ENCODE assay signal across 9 mouse cellular contexts in the genomic region with DNA sequence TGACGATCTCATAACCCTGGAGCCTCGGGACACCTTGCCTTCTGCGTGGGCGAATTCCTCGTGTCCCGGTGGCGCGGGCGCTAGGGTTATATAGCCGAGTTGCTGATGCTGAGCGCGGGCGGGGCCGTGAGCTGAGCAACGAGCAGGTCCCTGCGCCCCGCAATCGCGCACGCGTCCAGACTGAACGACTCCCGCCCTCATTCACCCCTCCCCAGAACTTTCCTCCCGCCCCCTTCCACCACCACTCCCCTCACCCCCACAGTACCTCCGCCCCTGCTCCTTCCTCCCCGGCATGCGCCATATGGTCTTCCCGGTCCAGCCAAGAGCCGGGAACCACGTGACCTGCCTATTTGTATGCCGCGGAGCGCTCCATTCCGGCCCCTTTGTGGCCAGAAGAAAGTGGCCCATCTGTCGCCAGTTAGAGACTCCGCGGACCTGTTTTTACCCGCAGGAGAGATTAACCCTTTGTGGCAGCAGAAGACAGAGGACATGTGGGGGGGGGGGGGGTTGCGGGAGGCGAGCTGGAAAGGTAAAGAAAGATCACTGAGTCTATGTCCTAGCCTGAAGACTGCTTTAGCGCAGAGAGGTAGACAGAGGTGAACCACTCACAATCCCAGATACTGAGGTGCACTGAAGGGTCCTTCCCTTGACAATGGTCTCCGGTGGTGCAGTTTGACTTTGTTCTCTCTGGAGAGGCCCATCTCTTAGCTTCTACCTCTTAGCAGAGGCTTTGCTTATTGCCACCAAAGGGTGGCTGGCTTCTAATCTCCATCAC. TPM values are rescaled to one million over a fixed set of nuclear protein-coding genes. Genes with fewer than 3 reads are reported as not detected.
DNase-seq lines count a peak whose midpoint lies in the region; ATAC-seq and TF ChIP-seq lines count a peak whose summit lies in the region.
"Had no signal": no experiment of that assay in that cellular context is flagged by ENCODE, and none has a peak within 500 bp of the region (broad histone marks: within the 10 kb centered on the region; RNA-seq: fewer than 3 reads in every experiment).

A gene (minus strand): TSS at position 177 of the 775 bp plus-strand sequence.
A gene (minus strand): TSS at position 211 of the 775 bp plus-strand sequence.

- H3K27me3 ChIP-seq in lung, embryonic 14.5 days (ENCODE audit: insufficient read depth, low read length), result peaks cover 71% of the 10 kb centered on the region
- H3K27me3 ChIP-seq in embryonic facial prominence, embryonic 11.5 days (ENCODE audit: control insufficient read depth, insufficient read depth, low read length), result peaks cover 63% of the 10 kb centered on the region
- H3K27me3 ChIP-seq in intestine, postnatal 0 days (replicated peaks; ENCODE audit: control insufficient read depth, insufficient read depth, low read length), result peaks cover 72% of the 10 kb centered on the region
- peaks cover 74% of the 10 kb centered on the region for H3K27me3 ChIP-seq in stomach, embryonic 16.5 days (ENCODE audit: control insufficient read depth, insufficient read depth, low read length)

- 2% methylated on average over 40 of the region's 42 CpGs for WGBS in lung, embryonic 14.5 days
- under 1% methylated on average over 40 of the region's 42 CpGs for WGBS in embryonic facial prominence, embryonic 11.5 days
- under 1% methylated on average over 41 of the region's 42 CpGs for WGBS in intestine, postnatal 0 days
- WGBS in stomach, embryonic 16.5 days, result 1% methylated on average over 42 of the region's 42 CpGs

- 0 out of 2 replicates have a peak, but pooled peaks have one; percentile 53 for ATAC-seq in lung, embryonic 14.5 days (ENCODE audit: insufficient read depth)
- peak; percentile 84 for ATAC-seq in embryonic facial prominence, embryonic 11.5 days (replicated peaks; ENCODE audit: insufficient number of reproducible peaks, low FRiP score, low TSS enrichment, low read depth)
- ATAC-seq in intestine, postnatal 0 days, result no peak
- ATAC-seq in megakaryocyte progenitor cell, adult 5-6 weeks (replicated peaks; ENCODE audit: poor library complexity), result peak; percentile 26; the same call in 1 of the 2 replicates
- ATAC-seq in stomach, embryonic 16.5 days (ENCODE audit: insufficient read depth, low FRiP score), result no peak

- peak within 1 kb of the TSS; percentile 57 for H3K4me2 ChIP-seq in lung, embryonic 14.5 days
- H3K4me2 ChIP-seq in embryonic facial prominence, embryonic 11.5 days (ENCODE audit: low read depth, low read length), result peak within 1 kb of the TSS; percentile 51
- peak within 1 kb of the TSS; percentile 52 for H3K4me2 ChIP-seq in intestine, postnatal 0 days (replicated peaks; ENCODE audit: low read depth)
- peak within 1 kb of the TSS; percentile 58 for H3K4me2 ChIP-seq in stomach, embryonic 16.5 days (ENCODE audit: low read depth, low read length)

- TF ChIP-seq CTCF in lung, embryonic 14.5 days (IDR thresholded peaks at IDR 0.05; ENCODE audit: low read depth), result no peak
- no peak for TF ChIP-seq CTCF in intestine, postnatal 0 days (IDR thresholded peaks at IDR 0.05; ENCODE audit: low read depth)

- H3K4me3 ChIP-seq in lung, embryonic 14.5 days (ENCODE audit: low read depth, low read length), result peak within 1 kb of the TSS; percentile 30
- H3K4me3 ChIP-seq in embryonic facial prominence, embryonic 11.5 days (ENCODE audit: low read depth, low read length), result peak within 1 kb of the TSS; percentile 22
- peak within 1 kb of the TSS; percentile 29 for H3K4me3 ChIP-seq in intestine, postnatal 0 days (ENCODE audit: low read depth, low read length)
- peak within 1 kb of the TSS; percentile 37 for H3K4me3 ChIP-seq in stomach, embryonic 16.5 days (replicated peaks; ENCODE audit: low read length)
- H3K4me3 ChIP-seq: myocyte had no signal

- intact Hi-C loops in heart, postnatal 10 days (cut with DNase I), result no loop called here

- no peak within 1 kb of the TSS for H3K9ac ChIP-seq in lung, embryonic 14.5 days
- H3K9ac ChIP-seq in embryonic facial prominence, embryonic 11.5 days (replicated peaks; ENCODE audit: low read length), result no peak within 1 kb of the TSS
- no peak within 1 kb of the TSS for H3K9ac ChIP-seq in intestine, postnatal 0 days (ENCODE audit: low read depth, low read length)
- no peak within 1 kb of the TSS for H3K9ac ChIP-seq in stomach, embryonic 16.5 days (ENCODE audit: low read length)

- H3K9me3 ChIP-seq in lung, embryonic 14.5 days (ENCODE audit: low read depth, low read length), result no peaks in the 10 kb centered on the region
- no peaks in the 10 kb centered on the region for H3K9me3 ChIP-seq in embryonic facial prominence, embryonic 11.5 days (replicated peaks; ENCODE audit: control insufficient read depth, low read length)
- no peaks in the 10 kb centered on the region for H3K9me3 ChIP-seq in intestine, postnatal 0 days (ENCODE audit: control insufficient read depth)
- no peaks in the 10 kb centered on the region for H3K9me3 ChIP-seq in stomach, embryonic 16.5 days (replicated peaks; ENCODE audit: control insufficient read depth, low read length)

- no peaks in the 10 kb centered on the region for H3K36me3 ChIP-seq in lung, embryonic 14.5 days (ENCODE audit: insufficient read depth)
- H3K36me3 ChIP-seq in embryonic facial prominence, embryonic 11.5 days (replicated peaks; ENCODE audit: control insufficient read depth, insufficient read depth, low read depth, low read length), result no peaks in the 10 kb centered on the region
- H3K36me3 ChIP-seq in intestine, postnatal 0 days (ENCODE audit: control insufficient read depth, insufficient read depth), result no peaks in the 10 kb centered on the region
- no peaks in the 10 kb centered on the region for H3K36me3 ChIP-seq in stomach, embryonic 16.5 days (ENCODE audit: control insufficient read depth, insufficient read depth, low read length)

- DNase-seq in lung, embryonic 14.5 days, result peak; percentile 53
- DNase-seq in lung, adult 18-20 months, result no peak
- peak; percentile 79 for DNase-seq in embryonic facial prominence, embryonic 11.5 days (ENCODE audit: low spot score)
- no peak for DNase-seq in adrenal gland, postnatal 10 days
- no peak for DNase-seq in heart, postnatal 10 days

- no peak within 1 kb of the TSS for H3K27ac ChIP-seq in lung, embryonic 14.5 days (ENCODE audit: low read depth)
- H3K27ac ChIP-seq in embryonic facial prominence, embryonic 11.5 days (replicated peaks; ENCODE audit: low read depth, low read length), result no peak within 1 kb of the TSS
- H3K27ac ChIP-seq in intestine, postnatal 0 days (ENCODE audit: low read depth, low read length), result no peak within 1 kb of the TSS
- H3K27ac ChIP-seq in stomach, embryonic 16.5 days (ENCODE audit: low read length), result no peak within 1 kb of the TSS

- H3K4me1 ChIP-seq in lung, embryonic 14.5 days (ENCODE audit: insufficient read depth), result no peaks in the 10 kb centered on the region
- H3K4me1 ChIP-seq in embryonic facial prominence, embryonic 11.5 days (ENCODE audit: control insufficient read depth, insufficient read depth, low read length), result peaks cover 2% of the 10 kb centered on the region; the same call in 1 of the 2 replicates
- H3K4me1 ChIP-seq in intestine, postnatal 0 days (replicated peaks; ENCODE audit: control insufficient read depth, insufficient read depth, low read length), result no peaks in the 10 kb centered on the region
- H3K4me1 ChIP-seq in stomach, embryonic 16.5 days (ENCODE audit: control insufficient read depth, insufficient read depth, low read length), result 0 out of 2 replicates have a peak, but pooled peaks cover 3% of the 10 kb centered on the region

RNA-seq across cellular contexts. Expression of the first gene that starts in this region (rescaled TPM):
- not detected in 2 replicates for polyA plus RNA-seq in lung, embryonic 14.5 days (2014; fragmentation: Nextera tagmentation; extraction: Ambion mirVana)
- 23.6 and 28.1 TPM in 2 replicates for polyA plus RNA-seq in embryonic facial prominence, embryonic 11.5 days (2014; fragmentation: Nextera tagmentation; extraction: Ambion mirVana)
- 2.1 and 2.4 TPM in 2 replicates for polyA plus RNA-seq in intestine, postnatal 0 days (2015; fragmentation: Nextera tagmentation; extraction: Ambion mirVana)
- not detected in 2 replicates for total RNA-seq in megakaryocyte progenitor cell, adult 5-6 weeks (2015)
- not detected in 2 replicates for total RNA-seq in megakaryocyte progenitor cell, adult 5-6 weeks (2017)
- 1.1 and 1.8 TPM in 2 replicates for polyA plus RNA-seq in stomach, embryonic 16.5 days (2015; fragmentation: Nextera tagmentation; extraction: Ambion mirVana)
- total RNA-seq in adrenal gland, postnatal 10 days (2021), result under 1 TPM in 1 of 2 experiments, not detected in 1; 0.12 TPM
- not detected for total RNA-seq in heart, postnatal 10 days (2021)
- polyA plus RNA-seq: myocyte had no signal

RNA-seq across cellular contexts. Expression of the second gene that starts in this region (rescaled TPM):
- 0.12 and 0.81 TPM in 2 replicates for polyA plus RNA-seq in lung, embryonic 14.5 days (2014; fragmentation: Nextera tagmentation; extraction: Ambion mirVana)
- polyA plus RNA-seq in embryonic facial prominence, embryonic 11.5 days (2014; fragmentation: Nextera tagmentation; extraction: Ambion mirVana), result 2.5 and 2.8 TPM in 2 replicates
- polyA plus RNA-seq in intestine, postnatal 0 days (2015; fragmentation: Nextera tagmentation; extraction: Ambion mirVana), result 0.34 and 1.2 TPM in 2 replicates
- 3.3 and 4.8 TPM in 2 replicates for total RNA-seq in megakaryocyte progenitor cell, adult 5-6 weeks (2015)
- total RNA-seq in megakaryocyte progenitor cell, adult 5-6 weeks (2017), result 6.0 and 9.9 TPM in 2 replicates
- 1.5 and 1.7 TPM in 2 replicates for polyA plus RNA-seq in stomach, embryonic 16.5 days (2015; fragmentation: Nextera tagmentation; extraction: Ambion mirVana)
- total RNA-seq in adrenal gland, postnatal 10 days (2021), result 1 to 10 TPM; 6.1 to 6.2 TPM
- 1 to 10 TPM; 1.2 to 1.5 TPM for total RNA-seq in heart, postnatal 10 days (2021)
- polyA plus RNA-seq: myocyte had no signal

Comparison
In these comparisons a context has a peak if more than half of its experiments do, and no peak if none do; other contexts are left out.
1. Peak in DNase-seq, ATAC-seq, H3K4me3 ChIP-seq and H3K4me2 ChIP-seq in lung, embryonic 14.5 days; RNA of the genes that start here not detected or under 1 TPM.
2. ATAC-seq: peak in embryonic facial prominence, embryonic 11.5 days (single experiment) and megakaryocyte progenitor cell, adult 5-6 weeks (single experiment); none in intestine, postnatal 0 days (single experiment) and stomach, embryonic 16.5 days (single experiment).
3. Peak in every context shown above with its lines, with median percentiles within 50 percentile points of each other: H3K4me2 ChIP-seq and H3K4me3 ChIP-seq.